Mouse (Mus musculus) spleen, adult 2 months (tissue): Measurements from ENCODE around the gene Psap. TPM values are rescaled to one million over a fixed set of nuclear protein-coding genes. Genes with fewer than 3 reads are reported as not detected.

Source experiments
- DNase-seq, 2 experiments: peaks; one replicate each; pipeline versions ENCODE4 v3.0.0 to v3.0.0-alpha.2; 2012 to 2021; ENCODE audit warnings: low spot score in 2 of 2, low read depth in 1 of 2
- H3K27ac ChIP-seq: fragments of 200-500 bp; 2 replicates; pipeline ENCODE4 v1.5.1; 2012; ENCODE audit warnings: low read length, inconsistent platforms; ENCODE audit not compliant: insufficient read depth
- H3K27me3 ChIP-seq: fragments of 200-500 bp; 2 replicates; pipeline ENCODE4 v1.6.1; 2012; ENCODE audit warnings: mild to moderate bottlenecking, moderate library complexity, low read length, inconsistent platforms; ENCODE audit not compliant: control insufficient read depth, insufficient read depth
- H3K36me3 ChIP-seq: fragments of 200-500 bp; 2 replicates; pipeline ENCODE4 v1.6.1; 2012; ENCODE audit warnings: mild to moderate bottlenecking, low read length, inconsistent platforms; ENCODE audit not compliant: control insufficient read depth, insufficient read depth
- H3K4me1 ChIP-seq: fragments of 200-500 bp; 2 replicates; pipeline ENCODE4 v1.6.1; 2011; ENCODE audit warnings: inconsistent platforms; ENCODE audit not compliant: control insufficient read depth, insufficient read depth, insufficient read length
- H3K4me3 ChIP-seq: fragments of 200-500 bp; 2 replicates; pipeline ENCODE4 v1.5.1; 2011; ENCODE audit warnings: mild to moderate bottlenecking, inconsistent platforms; ENCODE audit not compliant: insufficient read depth, insufficient read length; ENCODE audit errors: extremely low read depth
- CTCF ChIP-seq: fragments of 200-500 bp; IDR thresholded peaks from 2 replicates; pipeline ENCODE4 v1.5.1; 2011; ENCODE audit warnings: mild to moderate bottlenecking, inconsistent platforms; ENCODE audit not compliant: insufficient read depth, insufficient read length, insufficient replicate concordance; ENCODE audit errors: extremely low read depth
- POLR2A ChIP-seq: fragments of 200-500 bp; IDR thresholded peaks from 2 replicates; pipeline ENCODE4 v1.6.1; 2011; ENCODE audit warnings: low read depth, low read length, inconsistent platforms
- WGBS: fragments of 180-500 bp; shearing (Covaris S2); methylation state at CpG from one replicate; pipeline ENCODE4 v1.1.7; 2018; 5-methylcytosine and 5-hydroxymethylcytosine counted together
- polyA plus RNA-seq: library from polyadenylated mRNA; depleted of rRNA; stranded (reverse); fragments of >200 nt; gene quantifications from 2 replicates; pipeline ENCODE4 v1.2.3, GENCODE M21; 2012

Gene Psap
- polyA plus RNA-seq, 1 experiment = 1,338 TPM

GRCm38 (mm10) chr10:60250426-60250965, 26.9 kb upstream of the Psap start:
- Histone ChIP-seq H3K27ac (no peak overlapping the region), H3K4me1 (no peaks in the 10 kb centered on the region; the same call in 1 of the 2 replicates), H3K27me3 (no peaks in the 10 kb centered on the region), H3K36me3 (no peaks in the 10 kb centered on the region), H3K4me3 (no peak overlapping the region)
- no peak for DNase-seq
- 70% methylated on average over 13 of the region's 13 CpGs for WGBS
- TF ChIP-seq POLR2A (no peak), CTCF (no peak)

DNA sequence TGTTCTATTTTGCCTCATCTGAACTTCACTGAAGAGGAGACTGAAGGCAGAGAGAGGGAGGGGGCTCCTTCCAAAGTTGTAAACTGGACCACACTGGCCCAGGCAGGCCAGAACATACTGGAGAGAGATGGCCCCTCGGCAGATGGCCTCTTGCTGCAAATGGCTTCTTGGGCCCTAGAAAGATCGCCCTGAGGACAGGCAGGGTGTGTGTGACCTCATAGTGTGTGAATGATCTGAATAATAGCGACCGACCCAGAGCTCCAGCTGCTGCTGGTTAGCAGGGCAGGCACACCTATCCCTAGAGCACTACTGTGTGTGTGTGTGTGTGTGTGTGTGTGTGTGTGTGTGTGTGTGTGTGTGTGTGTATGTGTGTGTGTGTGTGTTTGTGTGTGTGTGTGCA, 25.2 kb upstream of the Psap start:
- WGBS = 81% methylated on average over 4 of the region's 4 CpGs
- Histone ChIP-seq H3K36me3 (no peaks in the 10 kb centered on the region), H3K27me3 (no peaks in the 10 kb centered on the region), H3K27ac (peak overlapping the region; percentile 59), H3K4me1 (no peaks in the 10 kb centered on the region), H3K4me3 (no peak overlapping the region)
- TF ChIP-seq CTCF (no peak), POLR2A (no peak)
- DNase-seq = no peak

- TF ChIP-seq CTCF = no peak
- no peak for TF ChIP-seq POLR2A
- DNase-seq = no peak
- H3K4me1 ChIP-seq = no peaks in the 10 kb centered on the region
- no peaks in the 10 kb centered on the region for H3K36me3 ChIP-seq
- peak overlapping the region; percentile 59 for H3K27ac ChIP-seq
- WGBS = 60% methylated on average over 4 of the region's 4 CpGs
- no peak overlapping the region for H3K4me3 ChIP-seq
- no peaks in the 10 kb centered on the region for H3K27me3 ChIP-seq
These were observed 24.8 kb upstream of the Psap start for GRCm38 (mm10) chr10:60252606-60253005.

- TF ChIP-seq CTCF (no peak), POLR2A (no peak)
- H3K36me3 ChIP-seq = no peaks in the 10 kb centered on the region
- H3K4me3 ChIP-seq = no peak overlapping the region
- 93% methylated on average over 6 of the region's 6 CpGs for WGBS
- H3K4me1 ChIP-seq = peaks cover 13% of the 10 kb centered on the region; the same call in 1 of the 2 replicates
- no peak for DNase-seq
- no peaks in the 10 kb centered on the region for H3K27me3 ChIP-seq
- no peak overlapping the region for H3K27ac ChIP-seq
These were observed 21.3 kb upstream of the Psap start for GRCm38 (mm10) chr10:60256088-60256487.

- Histone ChIP-seq H3K27me3 (no peaks in the 10 kb centered on the region), H3K36me3 (no peaks in the 10 kb centered on the region), H3K4me1 (peaks cover 22% of the 10 kb centered on the region; the same call in 1 of the 2 replicates), H3K27ac (0 out of 2 replicates have a peak overlapping the region, but pooled peaks have one; percentile 2), H3K4me3 (no peak overlapping the region)
- no peak for DNase-seq
- TF ChIP-seq CTCF (no peak), POLR2A (no peak)
- 81% methylated on average over 16 of the region's 16 CpGs for WGBS
These were observed 20.1 kb upstream of the Psap start for GRCm38 (mm10) chr10:60257261-60257825.

DNA sequence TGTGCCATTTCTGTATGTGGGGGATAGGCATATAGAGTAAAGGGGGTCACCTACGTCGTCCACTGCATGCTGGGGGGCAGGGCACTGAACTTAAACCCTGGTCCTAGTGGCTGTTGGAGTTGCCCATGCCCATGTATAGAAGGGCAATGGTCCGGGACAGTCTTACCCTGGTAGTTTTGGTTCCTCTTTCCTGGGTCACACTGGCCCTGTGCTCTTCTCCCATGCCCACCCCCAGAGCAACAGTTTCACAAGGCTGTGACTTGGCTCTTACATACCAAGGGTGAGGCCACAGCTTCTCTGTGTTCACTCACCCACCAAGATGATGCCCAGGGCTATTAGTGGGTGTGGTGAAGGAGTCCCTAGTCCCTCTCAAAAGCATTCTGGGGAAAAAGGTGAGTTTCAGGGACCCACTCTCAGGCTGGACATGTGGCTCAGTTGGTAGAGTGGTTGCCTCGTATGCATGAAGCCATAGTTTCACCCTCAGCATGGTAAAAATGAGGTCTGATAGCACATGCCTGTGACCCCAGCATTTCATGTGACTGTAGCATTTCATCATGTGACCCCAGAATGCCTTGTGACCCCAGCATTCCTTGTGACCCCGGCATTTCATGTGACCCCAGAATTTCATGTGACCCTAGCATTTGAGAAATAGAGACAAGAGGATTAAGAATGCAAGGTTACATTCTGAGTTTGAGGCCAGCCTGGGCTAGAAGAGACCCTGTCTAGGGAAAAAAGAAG, 16.7 kb upstream of the Psap start:
- Histone ChIP-seq H3K27ac (peak overlapping the region; percentile 78), H3K36me3 (no peaks in the 10 kb centered on the region), H3K4me3 (no peak overlapping the region), H3K4me1 (peaks cover 35% of the 10 kb centered on the region; the same call in 1 of the 2 replicates), H3K27me3 (no peaks in the 10 kb centered on the region)
- 37% methylated on average over 5 of the region's 5 CpGs for WGBS
- peak; percentile 67 to 69 for DNase-seq
- TF ChIP-seq CTCF = no peak
- no peak for TF ChIP-seq POLR2A
